Mouse (Mus musculus) lung, embryonic 14.5 days (tissue): ENCODE measurements at regions not wholly inside any gene's neighbourhood (a gene's known extent, or its start where the extent isn't known, plus 50 kb on each side); places are given as distances from the start of the nearest gene placed in this dataset.

Experiments
- ATAC-seq: fragments of 200-750 bp; cut with Nextera tagmentation; 2 replicates; pipeline ENCODE4 v1.8.0; 2017; ENCODE audit warnings: mild to moderate bottlenecking, moderate TSS enrichment, moderate library complexity; ENCODE audit not compliant: insufficient read depth
- DNase-seq: peaks from one replicate; pipeline ENCODE4 v3.0.0-alpha.2; 2015
- H3K27ac ChIP-seq: fragments of 300-500 bp; sonication (generic); 2 replicates; pipeline ENCODE4 v1.5.1; 2014; ENCODE audit warnings: low read depth, mild to moderate bottlenecking, moderate library complexity
- H3K27me3 ChIP-seq: fragments of 300-500 bp; sonication (generic); 2 replicates; pipeline ENCODE4 v1.6.1; 2014; ENCODE audit warnings: low read length, control low read depth; ENCODE audit not compliant: insufficient read depth
- H3K36me3 ChIP-seq: fragments of 300-500 bp; sonication (generic); 2 replicates; pipeline ENCODE4 v1.6.1; 2014; ENCODE audit warnings: control low read depth; ENCODE audit not compliant: insufficient read depth
- H3K4me1 ChIP-seq: fragments of 300-500 bp; sonication (generic); 2 replicates; pipeline ENCODE4 v1.6.1; 2014; ENCODE audit warnings: antibody characterized with exemption, control low read depth; ENCODE audit not compliant: insufficient read depth
- H3K4me2 ChIP-seq: fragments of 300-500 bp; sonication (generic); 2 replicates; pipeline ENCODE4 v1.6.1; 2014; ENCODE audit warnings: mild to moderate bottlenecking
- H3K4me3 ChIP-seq: fragments of 300-500 bp; sonication (generic); 2 replicates; pipeline ENCODE4 v1.5.1; 2014; ENCODE audit warnings: low read depth, low read length
- H3K9ac ChIP-seq: fragments of 300-500 bp; sonication (generic); 2 replicates; pipeline ENCODE4 v1.6.1; 2014
- H3K9me3 ChIP-seq: fragments of 300-500 bp; sonication (generic); 2 replicates; pipeline ENCODE4 v1.6.1; 2016; ENCODE audit warnings: low read depth, low read length, control low read depth
- CTCF ChIP-seq: IDR thresholded peaks from 2 replicates; pipeline ENCODE4 v1.5.1; 2016; ENCODE audit warnings: antibody characterized with exemption, low read depth
- WGBS: fragments of 180-500 bp; shearing (Covaris S2); extraction: QIAGEN DNeasy Blood & Tissue Kit; methylation state at CpG from one replicate; pipeline ENCODE4 v1.1.7; 2014; 5-methylcytosine and 5-hydroxymethylcytosine counted together

GRCm38 (mm10) chrX:10984894-10985293 lies 270.1 kb downstream of the Mid1ip1 start:
- Histone ChIP-seq H3K4me3 (no peak overlapping the region), H3K4me2 (no peak overlapping the region), H3K9ac (no peak overlapping the region), H3K4me1 (no peaks in the 10 kb centered on the region), H3K27me3 (no peaks in the 10 kb centered on the region), H3K27ac (no peak overlapping the region), H3K36me3 (no peaks in the 10 kb centered on the region), H3K9me3 (no peaks in the 10 kb centered on the region)
- no peak for TF ChIP-seq CTCF
- WGBS = 89% methylated on average over 7 of the region's 7 CpGs
- no peak for ATAC-seq
- no peak for DNase-seq

DNA sequence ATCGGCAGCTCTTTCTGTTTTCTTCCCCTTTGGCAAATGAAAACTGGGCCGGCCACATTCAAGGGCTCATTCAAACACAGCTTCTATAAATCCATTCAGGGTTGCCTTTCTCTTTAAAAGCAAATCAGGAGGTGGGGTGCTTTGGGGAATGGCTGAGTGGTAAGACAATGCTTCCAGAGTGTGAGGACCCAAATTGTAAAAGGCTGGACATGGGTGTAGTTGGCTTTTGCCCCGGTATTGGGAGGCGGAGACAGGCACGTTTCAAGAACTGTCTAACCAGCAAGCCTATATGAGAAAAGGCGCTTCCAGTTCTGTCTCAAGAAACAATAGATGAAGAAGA lies 277.0 kb downstream of the Mid1ip1 start:
- no peak for DNase-seq
- H3K27ac ChIP-seq = peak overlapping the region; percentile 77; the same call in 1 of the 2 replicates

GRCm38 (mm10) chrX:10992211-10993004 lies 277.6 kb downstream of the Mid1ip1 start:
- Histone ChIP-seq H3K9me3 (no peaks in the 10 kb centered on the region), H3K36me3 (no peaks in the 10 kb centered on the region), H3K9ac (peak overlapping the region; percentile 26; the same call in 1 of the 2 replicates), H3K4me2 (peak overlapping the region; percentile 50), H3K4me1 (0 out of 2 replicates have a peak, but pooled peaks cover 4% of the 10 kb centered on the region), H3K4me3 (no peak overlapping the region), H3K27ac (peak overlapping the region; percentile 77), H3K27me3 (no peaks in the 10 kb centered on the region)
- TF ChIP-seq CTCF = no peak
- DNase-seq (peak; percentile 63), ATAC-seq (peak; percentile 61)
- 22% methylated on average over 18 of the region's 19 CpGs for WGBS

More for the DNA sequence above, 277.0 kb downstream of the Mid1ip1 start:
- no peak overlapping the region for H3K9ac ChIP-seq
- H3K4me2 ChIP-seq = peak overlapping the region; percentile 50
- no peaks in the 10 kb centered on the region for H3K27me3 ChIP-seq
- H3K4me3 ChIP-seq = no peak overlapping the region
- H3K36me3 ChIP-seq = no peaks in the 10 kb centered on the region
- no peak for ATAC-seq
- H3K4me1 ChIP-seq = 0 out of 2 replicates have a peak, but pooled peaks cover 4% of the 10 kb centered on the region
- 36% methylated on average over 6 of the region's 6 CpGs for WGBS
- no peak for TF ChIP-seq CTCF
- H3K9me3 ChIP-seq = no peaks in the 10 kb centered on the region

- Histone ChIP-seq H3K27ac (peak overlapping the region; percentile 77; the same call in 1 of the 2 replicates), H3K4me3 (no peak overlapping the region), H3K36me3 (no peaks in the 10 kb centered on the region), H3K27me3 (no peaks in the 10 kb centered on the region), H3K4me2 (peak overlapping the region; percentile 50), H3K9me3 (no peaks in the 10 kb centered on the region), H3K4me1 (0 out of 2 replicates have a peak, but pooled peaks cover 4% of the 10 kb centered on the region), H3K9ac (no peak overlapping the region)
- ATAC-seq (peak; percentile 79), DNase-seq (peak; percentile 66)
- no peak for TF ChIP-seq CTCF
- 17% methylated on average over 6 of the region's 6 CpGs for WGBS
Measured at GRCm38 (mm10) chrX:10993005-10993377, 278.2 kb downstream of the Mid1ip1 start.

GRCm38 (mm10) chrX:10994910-10995309 lies 280.1 kb downstream of the Mid1ip1 start:
- no peak overlapping the region for H3K9ac ChIP-seq
- no peak overlapping the region for H3K27ac ChIP-seq
- no peaks in the 10 kb centered on the region for H3K27me3 ChIP-seq
- DNase-seq (no peak), ATAC-seq (no peak)
- TF ChIP-seq CTCF = no peak
- H3K9me3 ChIP-seq = no peaks in the 10 kb centered on the region
- 0 out of 2 replicates have a peak, but pooled peaks cover 4% of the 10 kb centered on the region for H3K4me1 ChIP-seq
- no peak overlapping the region for H3K4me3 ChIP-seq
- no peaks in the 10 kb centered on the region for H3K36me3 ChIP-seq
- no peak overlapping the region for H3K4me2 ChIP-seq

- H3K27me3 ChIP-seq = no peaks in the 10 kb centered on the region
- 88% methylated on average over 3 of the region's 3 CpGs for WGBS
- H3K27ac ChIP-seq = no peak overlapping the region
- no peak overlapping the region for H3K4me2 ChIP-seq
- TF ChIP-seq CTCF = no peak
- ATAC-seq (no peak), DNase-seq (no peak)
- no peak overlapping the region for H3K9ac ChIP-seq
- no peak overlapping the region for H3K4me3 ChIP-seq
- H3K4me1 ChIP-seq = no peaks in the 10 kb centered on the region
- no peaks in the 10 kb centered on the region for H3K36me3 ChIP-seq
- no peaks in the 10 kb centered on the region for H3K9me3 ChIP-seq
Measured at GRCm38 (mm10) chrX:11001180-11001579, 286.4 kb downstream of the Mid1ip1 start.

DNA sequence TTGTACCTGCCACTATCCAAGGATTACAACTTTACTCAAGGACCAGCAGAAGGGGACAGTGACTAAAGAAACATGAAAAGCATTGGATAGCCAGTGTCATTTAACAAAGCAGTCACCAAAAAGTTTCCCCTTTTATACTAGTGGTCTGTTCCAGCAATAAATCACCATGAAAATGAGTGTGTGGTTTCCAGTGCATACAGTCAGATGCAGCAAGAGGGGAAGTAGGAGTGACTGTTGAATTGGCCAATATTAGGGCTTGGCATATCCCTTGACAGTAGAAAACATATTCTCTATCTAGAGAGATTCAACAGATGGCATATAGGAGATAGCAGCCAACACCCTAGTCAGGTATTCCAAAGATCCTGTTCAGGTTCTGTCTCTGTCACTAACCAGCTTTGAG lies 259.8 kb upstream of the H2al1a start:
- Histone ChIP-seq H3K9me3 (no peaks in the 10 kb centered on the region), H3K27me3 (no peaks in the 10 kb centered on the region), H3K36me3 (no peaks in the 10 kb centered on the region), H3K4me2 (no peak overlapping the region), H3K4me1 (no peaks in the 10 kb centered on the region), H3K27ac (no peak overlapping the region), H3K9ac (no peak overlapping the region), H3K4me3 (no peak overlapping the region)
- DNase-seq (no peak), ATAC-seq (no peak)
- TF ChIP-seq CTCF = no peak
